Mouse (Mus musculus): ENCODE measurements around the gene Akap13. TPM values are rescaled to one million over a fixed set of nuclear protein-coding genes. Genes with fewer than 3 reads are reported as not detected.
A peak's percentile ranks its signal among the peaks of the same experiment; 100 is the strongest.

The Akap13 gene
- polyA plus RNA-seq (2016; fragmentation: Nextera tagmentation; extraction: Ambion mirVana): 24.9 and 25.1 TPM in 2 replicates

DNA sequence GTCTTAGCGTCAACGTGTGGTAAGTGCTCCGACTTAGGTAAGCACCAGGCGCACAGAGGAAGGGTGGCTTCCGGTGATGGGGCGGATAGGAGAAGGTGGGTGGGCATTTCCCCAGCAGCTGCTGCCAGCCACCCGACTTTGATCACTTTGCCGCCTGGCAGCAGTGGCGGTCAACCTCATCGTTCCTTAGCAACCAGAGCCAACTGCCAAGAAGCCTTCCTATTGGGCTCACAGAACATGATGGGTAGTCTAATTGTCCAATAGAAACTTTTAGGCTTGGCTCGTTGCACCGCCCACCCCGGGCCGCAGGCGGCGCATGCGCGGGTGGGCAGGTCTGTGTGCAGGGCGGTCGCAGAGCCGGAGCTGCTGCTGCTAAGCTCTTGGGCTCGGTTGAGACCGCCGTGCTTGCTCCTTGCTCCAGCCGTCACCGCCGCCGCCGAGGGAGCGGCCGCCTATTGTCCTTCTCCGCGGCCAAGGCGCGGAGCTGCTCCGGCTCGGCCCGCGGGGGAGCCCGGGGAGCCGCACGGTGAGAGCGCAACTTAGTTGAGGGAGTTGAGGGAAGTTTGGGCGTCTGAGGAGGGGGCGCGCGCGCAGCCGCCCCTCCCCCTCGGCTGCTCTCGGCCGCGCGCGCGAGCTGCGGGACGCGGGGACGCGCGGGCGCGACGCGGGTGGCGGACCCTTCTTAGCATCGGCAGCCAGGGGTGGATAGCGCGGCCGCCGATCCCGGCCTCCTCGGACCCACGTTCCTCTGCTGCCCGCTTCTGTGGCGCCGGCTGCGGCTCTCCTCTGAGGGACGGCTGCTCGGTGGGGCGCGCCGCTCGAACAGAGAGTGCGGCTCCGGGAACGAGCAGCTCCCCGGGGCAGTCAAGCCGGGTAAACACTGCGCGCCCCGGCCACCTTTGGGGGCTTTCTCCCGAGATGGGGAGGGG, at the start of gene Akap13:
Gene Akap13 (plus strand): TSS at position 312 of the 929 bp plus-strand sequence.
- H3K27ac ChIP-seq: peak within 1 kb of the TSS; percentile 98
- peak; percentile 95 for DNase-seq (ENCODE audit: extremely low spot score, low spot score)
- peaks cover 14% of the 10 kb centered on the region for H3K4me1 ChIP-seq
- 1% methylated on average over 88 of the region's 94 CpGs for WGBS
- H3K9me3 ChIP-seq: no peaks in the 10 kb centered on the region
- peak within 1 kb of the TSS; percentile 93 for H3K4me3 ChIP-seq
- no peaks in the 10 kb centered on the region for H3K27me3 ChIP-seq (ENCODE audit: poor library complexity, severe bottlenecking)
- no peaks in the 10 kb centered on the region for H3K36me3 ChIP-seq (replicated peaks)

DNA sequence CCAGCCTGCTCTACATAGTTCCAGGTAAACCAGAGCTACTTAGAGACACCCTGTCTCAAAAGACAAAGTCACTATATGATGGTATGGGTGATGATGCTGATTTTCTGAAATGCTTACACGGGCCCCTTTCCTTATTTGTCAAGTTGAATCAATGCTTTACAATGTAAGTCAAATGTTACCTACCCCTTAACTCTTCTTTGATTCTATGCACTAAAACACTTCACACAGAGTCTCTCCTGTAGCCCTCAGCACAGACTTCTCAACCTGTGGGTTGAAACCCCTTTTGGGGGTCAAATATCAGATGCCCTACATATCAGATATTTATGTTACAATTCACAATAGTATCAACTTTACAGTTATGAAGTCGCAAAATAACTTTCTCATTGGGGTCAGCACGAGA, 44.7 kb upstream of the Akap13 start:
- peaks cover 64% of the 10 kb centered on the region for H3K27me3 ChIP-seq (ENCODE audit: poor library complexity, severe bottlenecking)

DNA sequence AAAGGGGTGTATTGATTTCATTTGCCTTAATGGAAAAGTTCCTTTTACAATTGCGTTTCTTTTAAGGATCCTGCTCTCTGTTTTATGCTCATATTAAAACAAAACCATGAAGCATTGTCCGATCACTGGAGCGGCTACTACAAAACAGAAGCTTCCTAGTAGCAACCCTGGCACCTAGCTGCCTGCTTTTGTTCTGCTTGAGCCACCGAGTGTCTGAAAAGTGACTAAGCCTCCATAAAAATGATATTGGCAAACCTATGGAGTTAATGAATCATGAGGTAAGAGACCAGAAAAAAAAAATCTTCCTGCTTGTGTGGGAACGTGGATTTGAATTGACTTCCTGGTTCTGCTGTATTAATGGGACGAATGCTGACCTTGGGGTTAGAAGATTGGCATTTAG, 44.1 kb upstream of the Akap13 start:
- Histone ChIP-seq H3K27ac (no peak overlapping the region), H3K4me3 (no peak overlapping the region), H3K9me3 (no peaks in the 10 kb centered on the region), H3K27me3 (ENCODE audit: poor library complexity, severe bottlenecking) (peaks cover 69% of the 10 kb centered on the region), H3K4me1 (peaks cover 23% of the 10 kb centered on the region), H3K36me3 (replicated peaks) (no peaks in the 10 kb centered on the region)
- 86% methylated on average over 6 of the region's 6 CpGs for WGBS
- no peak for DNase-seq (ENCODE audit: extremely low spot score, low spot score)

More for the DNA sequence above, 44.7 kb upstream of the Akap13 start:
- Histone ChIP-seq H3K36me3 (replicated peaks) (no peaks in the 10 kb centered on the region), H3K9me3 (no peaks in the 10 kb centered on the region), H3K27ac (no peak overlapping the region), H3K4me1 (peaks cover 21% of the 10 kb centered on the region), H3K4me3 (no peak overlapping the region)
- WGBS: 90% methylated on average over 3 of the region's 3 CpGs
- DNase-seq (ENCODE audit: extremely low spot score, low spot score): no peak

DNA sequence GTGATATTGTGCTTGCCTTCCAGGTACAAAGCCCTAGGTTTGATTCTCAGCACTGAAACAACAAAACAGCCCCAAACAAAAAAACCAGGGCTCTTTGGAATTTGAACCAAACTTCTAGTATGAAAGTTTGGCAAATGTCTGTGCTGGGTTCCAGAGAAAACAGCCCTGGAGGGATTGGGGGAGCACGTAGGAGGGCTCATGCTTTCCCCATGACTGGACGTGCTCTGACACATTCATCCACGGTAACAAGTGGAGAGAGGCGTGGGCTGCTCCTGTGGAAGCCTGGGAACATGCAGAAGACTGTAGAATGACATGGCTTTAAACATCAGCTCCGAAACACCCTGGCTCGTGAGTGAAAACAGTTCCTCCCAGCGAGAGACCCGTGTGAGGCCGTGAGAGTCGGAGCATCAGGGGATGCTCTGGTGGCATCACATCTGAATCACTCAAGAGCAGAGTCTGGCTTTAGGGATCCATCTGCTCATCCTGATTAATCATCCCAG, 43.3 kb upstream of the Akap13 start:
- WGBS: 85% methylated on average over 10 of the region's 10 CpGs
- no peak overlapping the region for H3K27ac ChIP-seq
- no peak overlapping the region for H3K4me3 ChIP-seq
- H3K27me3 ChIP-seq (ENCODE audit: poor library complexity, severe bottlenecking): peaks cover 78% of the 10 kb centered on the region
- H3K9me3 ChIP-seq: no peaks in the 10 kb centered on the region
- no peaks in the 10 kb centered on the region for H3K36me3 ChIP-seq (replicated peaks)
- DNase-seq (ENCODE audit: extremely low spot score, low spot score): no peak
- peaks cover 23% of the 10 kb centered on the region for H3K4me1 ChIP-seq

DNA sequence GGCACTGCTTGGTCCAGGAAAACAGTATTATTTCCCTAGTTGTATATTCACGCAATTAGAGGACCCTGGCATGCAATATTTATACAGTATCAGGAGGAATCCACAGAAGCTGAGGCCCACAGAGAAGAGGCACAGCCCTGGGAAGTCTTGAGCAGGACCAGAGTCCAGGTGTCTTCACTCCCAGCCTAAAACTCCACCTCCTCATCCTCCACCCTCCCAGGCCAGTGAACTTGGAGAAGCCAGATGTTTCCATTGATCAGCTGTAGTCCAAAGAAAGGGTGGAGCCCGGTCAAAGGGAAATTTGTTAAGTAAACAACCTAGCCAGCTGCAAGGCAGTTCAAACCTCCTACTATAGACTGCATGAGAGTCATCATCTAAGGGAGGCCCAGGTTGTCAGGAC, 42.8 kb upstream of the Akap13 start:
- Histone ChIP-seq H3K4me1 (peaks cover 23% of the 10 kb centered on the region), H3K4me3 (no peak overlapping the region), H3K36me3 (replicated peaks) (no peaks in the 10 kb centered on the region), H3K27ac (no peak overlapping the region), H3K27me3 (ENCODE audit: poor library complexity, severe bottlenecking) (peaks cover 83% of the 10 kb centered on the region), H3K9me3 (no peaks in the 10 kb centered on the region)
- no peak for DNase-seq (ENCODE audit: extremely low spot score, low spot score)
- 88% methylated on average over 2 of the region's 2 CpGs for WGBS

DNA sequence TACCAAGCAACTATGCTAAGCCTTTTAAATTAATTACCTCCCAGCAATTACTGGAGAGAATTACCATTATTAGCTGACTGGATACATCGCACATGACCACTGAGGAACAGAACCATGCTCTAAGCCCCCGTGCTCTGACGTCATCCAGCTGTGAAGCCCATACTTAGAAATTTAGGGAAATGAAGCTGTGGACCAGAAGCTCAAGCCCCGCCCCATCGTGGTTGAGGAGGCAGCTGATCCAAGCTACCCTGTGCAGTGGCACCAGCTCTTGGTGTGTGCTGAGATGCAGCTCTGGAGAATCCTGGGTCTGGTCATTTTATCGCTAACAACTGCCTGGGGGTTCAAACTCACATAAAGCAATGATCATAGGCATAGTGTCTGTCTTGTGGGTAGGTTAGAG, 41.4 kb upstream of the Akap13 start:
- 14% methylated on average over 6 of the region's 6 CpGs for WGBS
- no peak overlapping the region for H3K27ac ChIP-seq
- H3K9me3 ChIP-seq: no peaks in the 10 kb centered on the region
- peak; percentile 38 for DNase-seq (ENCODE audit: extremely low spot score, low spot score)
- peaks cover 83% of the 10 kb centered on the region for H3K27me3 ChIP-seq (ENCODE audit: poor library complexity, severe bottlenecking)
- peaks cover 23% of the 10 kb centered on the region for H3K4me1 ChIP-seq
- H3K36me3 ChIP-seq (replicated peaks): no peaks in the 10 kb centered on the region
- no peak overlapping the region for H3K4me3 ChIP-seq

DNA sequence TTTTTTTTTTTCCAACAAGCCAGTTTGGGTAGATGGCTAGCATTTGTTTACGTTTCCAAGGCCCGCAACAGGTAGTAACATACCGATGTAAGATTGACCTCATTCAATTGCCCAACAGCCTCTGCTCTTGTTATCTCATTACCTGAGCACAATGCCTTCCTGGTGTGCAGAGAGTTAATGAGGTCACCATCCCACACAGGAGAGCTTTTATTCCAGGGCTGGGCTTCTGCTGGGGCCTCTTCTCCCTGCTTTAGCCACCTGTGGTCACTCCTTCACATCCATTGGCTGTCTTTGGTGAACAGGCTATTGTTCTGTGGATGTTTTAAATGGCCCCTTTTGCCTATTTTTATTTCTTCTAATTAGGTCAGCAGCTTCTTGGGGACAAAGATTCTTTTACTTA, 41.0 kb upstream of the Akap13 start:
- WGBS: 9% methylated on average over 3 of the region's 3 CpGs
- no peak overlapping the region for H3K27ac ChIP-seq
- DNase-seq (ENCODE audit: extremely low spot score, low spot score): peak; percentile 49

DNA sequence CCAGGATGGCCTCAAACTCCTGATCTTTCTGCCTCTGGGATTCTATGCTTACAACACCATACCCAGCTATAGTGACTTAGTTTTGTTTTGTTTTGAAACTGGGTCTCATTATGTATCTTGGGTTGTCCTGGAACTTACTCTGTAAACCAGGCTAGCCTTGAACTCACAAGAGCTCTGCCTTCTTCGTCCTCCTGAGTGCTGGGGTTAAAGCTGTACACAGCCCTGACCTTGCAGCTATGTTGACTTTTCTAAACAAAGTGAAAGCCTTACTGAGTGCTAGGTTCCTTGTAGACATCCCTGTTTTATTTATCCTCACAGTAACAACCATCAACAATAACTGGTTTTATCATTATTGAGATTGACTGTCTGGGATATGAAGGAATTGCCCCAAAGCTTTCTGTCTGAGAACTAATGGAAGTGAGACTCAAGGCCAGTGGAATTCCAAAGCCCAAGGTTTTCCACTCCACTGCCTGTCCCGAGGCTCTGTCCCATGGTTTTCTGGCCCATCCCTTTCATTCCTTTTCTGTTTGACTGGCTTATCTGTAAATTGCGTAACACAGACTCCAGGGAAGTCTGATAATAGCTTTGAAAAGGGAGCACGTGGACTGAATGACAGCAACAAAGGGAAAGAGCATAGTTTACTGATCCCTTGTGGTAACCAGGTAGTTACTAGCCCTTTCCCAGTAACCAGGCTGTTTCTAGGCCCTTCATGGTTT, 40.0 kb upstream of the Akap13 start:
- H3K27ac ChIP-seq: no peak overlapping the region
- peaks cover 84% of the 10 kb centered on the region for H3K27me3 ChIP-seq (ENCODE audit: poor library complexity, severe bottlenecking)
- no peaks in the 10 kb centered on the region for H3K36me3 ChIP-seq (replicated peaks)
- WGBS: 28% methylated on average over 4 of the region's 4 CpGs
- no peaks in the 10 kb centered on the region for H3K9me3 ChIP-seq
- H3K4me3 ChIP-seq: no peak overlapping the region
- peaks cover 23% of the 10 kb centered on the region for H3K4me1 ChIP-seq
- DNase-seq (ENCODE audit: extremely low spot score, low spot score): no peak

More for the DNA sequence above, 41.0 kb upstream of the Akap13 start:
- H3K36me3 ChIP-seq (replicated peaks): no peaks in the 10 kb centered on the region
- no peak overlapping the region for H3K4me3 ChIP-seq
- H3K27me3 ChIP-seq (ENCODE audit: poor library complexity, severe bottlenecking): peaks cover 87% of the 10 kb centered on the region
- no peaks in the 10 kb centered on the region for H3K9me3 ChIP-seq
- H3K4me1 ChIP-seq: peaks cover 23% of the 10 kb centered on the region

DNA sequence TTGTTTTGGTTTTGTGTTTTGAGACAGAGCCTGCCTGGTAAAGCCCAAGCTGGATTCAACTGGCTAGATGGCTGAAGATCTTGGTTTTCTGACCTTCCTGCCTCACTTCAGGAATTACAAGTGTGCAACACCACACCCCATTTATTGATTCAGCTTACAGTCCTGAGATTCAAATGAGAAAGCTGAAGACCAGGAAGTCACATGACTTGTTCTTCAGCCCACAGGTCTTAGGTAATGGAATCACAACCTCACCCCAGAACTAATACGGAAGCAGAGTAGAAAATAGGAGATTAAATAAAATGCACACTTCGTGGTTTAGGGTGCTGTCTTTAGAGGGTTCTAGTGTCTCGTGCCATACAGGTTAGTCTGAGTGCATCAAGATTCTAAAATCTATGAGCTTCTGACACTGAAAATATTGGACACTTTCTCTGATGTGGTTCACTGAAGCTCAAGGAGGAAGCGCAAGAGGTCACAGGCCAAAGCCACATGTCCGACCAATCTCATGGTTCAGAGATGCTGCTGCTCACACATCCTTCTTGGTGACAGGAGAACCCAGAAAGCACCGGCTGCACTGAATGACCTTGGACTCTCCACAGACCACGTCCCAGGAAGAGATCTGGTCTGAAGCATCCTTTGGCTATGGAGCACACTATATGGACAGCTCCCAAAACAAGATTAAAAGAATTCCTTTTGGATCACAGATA, 39.3 kb upstream of the Akap13 start:
- H3K36me3 ChIP-seq (replicated peaks): no peaks in the 10 kb centered on the region
- DNase-seq (ENCODE audit: extremely low spot score, low spot score): no peak
- H3K27ac ChIP-seq: no peak overlapping the region
- no peak overlapping the region for H3K4me3 ChIP-seq
- peaks cover 77% of the 10 kb centered on the region for H3K27me3 ChIP-seq (ENCODE audit: poor library complexity, severe bottlenecking)
- 85% methylated on average over 7 of the region's 7 CpGs for WGBS
- H3K9me3 ChIP-seq: no peaks in the 10 kb centered on the region
- peaks cover 23% of the 10 kb centered on the region for H3K4me1 ChIP-seq

DNA sequence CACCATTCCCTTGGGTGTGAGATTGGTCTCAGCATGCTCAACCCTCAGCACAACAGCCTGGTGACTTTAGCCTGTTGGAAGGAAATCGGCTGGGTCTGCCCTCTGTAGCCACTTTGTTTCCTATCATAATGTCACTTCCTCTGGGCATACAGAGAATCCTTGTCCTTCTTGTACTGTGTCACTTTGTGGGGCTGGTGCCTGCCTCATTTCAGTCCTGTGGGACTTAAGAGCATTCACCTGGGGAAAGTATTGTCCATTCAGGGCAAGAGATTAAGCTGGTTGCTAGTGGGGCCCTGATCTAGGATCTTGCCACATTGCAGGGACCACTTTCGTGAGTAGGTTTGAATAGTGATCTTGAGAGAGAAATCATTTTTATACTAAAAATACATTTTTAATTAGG, 34.4 kb upstream of the Akap13 start:
- no peak for DNase-seq (ENCODE audit: extremely low spot score, low spot score)
- Histone ChIP-seq H3K4me3 (no peak overlapping the region), H3K27ac (no peak overlapping the region), H3K4me1 (peaks cover 3% of the 10 kb centered on the region; the same call in 1 of the 2 replicates), H3K36me3 (replicated peaks) (no peaks in the 10 kb centered on the region), H3K27me3 (ENCODE audit: poor library complexity, severe bottlenecking) (peaks cover 37% of the 10 kb centered on the region), H3K9me3 (peaks cover 3% of the 10 kb centered on the region; the same call in 1 of the 2 replicates)
- 73% methylated on average over 2 of the region's 2 CpGs for WGBS

DNA sequence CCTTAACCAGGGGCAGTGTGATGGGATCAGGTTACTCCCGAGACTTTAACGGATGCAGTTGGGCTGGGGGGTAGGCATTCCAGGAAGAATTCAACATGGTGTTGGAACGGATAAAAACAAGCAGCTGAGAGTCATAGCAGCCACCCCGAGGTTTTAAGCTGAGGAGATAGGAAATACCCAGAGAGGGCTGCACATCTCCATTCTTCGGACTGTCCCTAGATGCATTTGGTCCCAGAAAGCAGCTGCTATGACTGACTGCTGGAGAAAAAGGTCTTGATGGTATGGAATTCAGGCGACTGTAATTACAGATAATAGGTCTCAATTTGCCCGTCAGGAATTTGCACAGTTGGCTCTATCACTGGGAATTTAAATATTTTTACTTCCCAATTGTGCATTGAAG, 31.2 kb upstream of the Akap13 start:
- H3K27me3 ChIP-seq (ENCODE audit: poor library complexity, severe bottlenecking): peaks cover 5% of the 10 kb centered on the region; the same call in 1 of the 2 replicates
- H3K36me3 ChIP-seq (replicated peaks): no peaks in the 10 kb centered on the region
- H3K27ac ChIP-seq: no peak overlapping the region
- peaks cover 3% of the 10 kb centered on the region; the same call in 1 of the 2 replicates for H3K9me3 ChIP-seq
- H3K4me1 ChIP-seq: peaks cover 3% of the 10 kb centered on the region; the same call in 1 of the 2 replicates
- H3K4me3 ChIP-seq: no peak overlapping the region
- WGBS: 61% methylated on average over 7 of the region's 7 CpGs
- DNase-seq (ENCODE audit: extremely low spot score, low spot score): no peak

DNA sequence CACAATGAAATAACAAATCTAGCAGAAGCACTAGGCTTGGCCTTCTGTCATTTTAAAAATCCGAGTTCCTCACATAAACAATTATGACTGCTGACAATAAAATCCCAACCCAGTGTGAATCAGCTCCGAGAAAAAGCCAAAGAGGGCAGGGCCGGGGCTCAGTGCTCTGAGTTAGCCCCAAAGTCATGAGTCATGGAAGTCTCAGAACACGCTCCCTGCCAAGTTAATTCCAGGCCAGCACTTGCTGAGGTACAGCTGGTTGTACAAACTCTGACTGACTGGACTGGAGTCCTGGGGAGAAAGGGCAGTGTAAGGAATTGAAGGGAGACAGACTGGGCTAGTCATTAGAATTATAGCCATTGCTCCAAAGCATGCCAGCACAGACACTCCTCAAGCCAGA, 28.0 kb upstream of the Akap13 start:
- H3K36me3 ChIP-seq (replicated peaks): no peaks in the 10 kb centered on the region
- H3K9me3 ChIP-seq: peaks cover 3% of the 10 kb centered on the region; the same call in 1 of the 2 replicates
- no peak overlapping the region for H3K27ac ChIP-seq
- no peak overlapping the region for H3K4me3 ChIP-seq
- 0 out of 2 replicates have a peak, but pooled peaks cover 7% of the 10 kb centered on the region for H3K27me3 ChIP-seq (ENCODE audit: poor library complexity, severe bottlenecking)
- WGBS: 86% methylated on average over 4 of the region's 4 CpGs
- H3K4me1 ChIP-seq: peaks cover 6% of the 10 kb centered on the region; the same call in 1 of the 2 replicates
- no peak for DNase-seq (ENCODE audit: extremely low spot score, low spot score)
